Mouse (Mus musculus): ENCODE measurements around the gene Cmtm7. TPM values are rescaled to one million over a fixed set of nuclear protein-coding genes. Genes with fewer than 3 reads are reported as not detected.

The Cmtm7 gene
- total RNA-seq, 2 experiments from 2014 or later = 4.8 to 5.3 TPM

GRCm38 (mm10) chr9:114770224-114770623 is 11.4 kb downstream of the Cmtm7 start:
- no peak for DNase-seq
- intact Hi-C loops (cut with DNase I) = no loop called here

GRCm38 (mm10) chr9:114768066-114768465 is 13.6 kb downstream of the Cmtm7 start:
- intact Hi-C loops (cut with DNase I) = no loop called here
- DNase-seq = no peak

- DNase-seq = no peak
- intact Hi-C loops (cut with DNase I) = no loop called here
These were observed 14.1 kb downstream of the Cmtm7 start for GRCm38 (mm10) chr9:114767507-114767906.

- intact Hi-C loops (cut with DNase I) = no loop called here
- DNase-seq = no peak
These were observed 14.6 kb downstream of the Cmtm7 start for GRCm38 (mm10) chr9:114767030-114767429.

- no peak for DNase-seq
- intact Hi-C loops (cut with DNase I) = no loop called here
These were observed 18.3 kb downstream of the Cmtm7 start for GRCm38 (mm10) chr9:114763341-114763740.

- intact Hi-C loops (cut with DNase I) = no loop called here
- DNase-seq = no peak
These were observed 19.8 kb downstream of the Cmtm7 start for GRCm38 (mm10) chr9:114761848-114762247.

GRCm38 (mm10) chr9:114760353-114760752 is 21.3 kb downstream of the Cmtm7 start:
- intact Hi-C loops (cut with DNase I) = no loop called here
- DNase-seq = no peak

- DNase-seq = no peak
- intact Hi-C loops (cut with DNase I) = no loop called here
These were observed 21.8 kb downstream of the Cmtm7 start for GRCm38 (mm10) chr9:114759886-114760285.

GRCm38 (mm10) chr9:114758801-114759200 is 22.9 kb downstream of the Cmtm7 start:
- DNase-seq = no peak
- intact Hi-C loops (cut with DNase I) = no loop called here

- intact Hi-C loops (cut with DNase I) = no loop called here
- no peak for DNase-seq
These were observed 23.4 kb downstream of the Cmtm7 start for GRCm38 (mm10) chr9:114758272-114758671.

GRCm38 (mm10) chr9:114752863-114753484 is 28.7 kb downstream of the Cmtm7 start:
- intact Hi-C loops (cut with DNase I) = loop anchor here (5.0 kb wide), 1 partner anchor 44 kb away; no protein-coding TSS in a partner anchor

GRCm38 (mm10) chr9:114752311-114752710 is 29.3 kb downstream of the Cmtm7 start:
- no peak for DNase-seq
- intact Hi-C loops (cut with DNase I) = loop anchor here (5.0 kb wide), 1 partner anchor 45 kb away; no protein-coding TSS in a partner anchor

More at GRCm38 (mm10) chr9:114752863-114753484, 28.7 kb downstream of the Cmtm7 start:
- DNase-seq = peak; percentile 88

- no peak for DNase-seq
- intact Hi-C loops (cut with DNase I) = loop anchor here (5.0 kb wide), 1 partner anchor 46 kb away; no protein-coding TSS in a partner anchor
These were observed 30.1 kb downstream of the Cmtm7 start for GRCm38 (mm10) chr9:114751582-114751981.

- DNase-seq = no peak
- intact Hi-C loops (cut with DNase I) = no loop called here
These were observed 34.2 kb downstream of the Cmtm7 start for GRCm38 (mm10) chr9:114747466-114747865.

GRCm38 (mm10) chr9:114747012-114747411 is 34.6 kb downstream of the Cmtm7 start:
- no peak for DNase-seq
- intact Hi-C loops (cut with DNase I) = no loop called here

- DNase-seq = no peak
These were observed 36.0 kb downstream of the Cmtm7 start for GRCm38 (mm10) chr9:114745654-114746053.

GRCm38 (mm10) chr9:114745163-114745562 is 36.5 kb downstream of the Cmtm7 start:
- intact Hi-C loops (cut with DNase I) = no loop called here
- DNase-seq = no peak

More at GRCm38 (mm10) chr9:114745654-114746053, 36.0 kb downstream of the Cmtm7 start:
- intact Hi-C loops (cut with DNase I) = no loop called here

GRCm38 (mm10) chr9:114742731-114743130 is 38.9 kb downstream of the Cmtm7 start:
- intact Hi-C loops (cut with DNase I) = no loop called here
- DNase-seq = no peak

GRCm38 (mm10) chr9:114740336-114740735 is 41.3 kb downstream of the Cmtm7 start:
- DNase-seq = no peak
- intact Hi-C loops (cut with DNase I) = no loop called here

GRCm38 (mm10) chr9:114736442-114736841 is 45.2 kb downstream of the Cmtm7 start:
- DNase-seq = no peak
- intact Hi-C loops (cut with DNase I) = no loop called here

- no peak for DNase-seq
- intact Hi-C loops (cut with DNase I) = no loop called here
These were observed 48.4 kb downstream of the Cmtm7 start for GRCm38 (mm10) chr9:114733238-114733637.

- intact Hi-C loops (cut with DNase I) = no loop called here
- DNase-seq = no peak
These were observed 49.6 kb downstream of the Cmtm7 start for GRCm38 (mm10) chr9:114731871-114732682.
